Comparison of ENCODE assay signal across 16 mouse cellular contexts in the genomic region with DNA sequence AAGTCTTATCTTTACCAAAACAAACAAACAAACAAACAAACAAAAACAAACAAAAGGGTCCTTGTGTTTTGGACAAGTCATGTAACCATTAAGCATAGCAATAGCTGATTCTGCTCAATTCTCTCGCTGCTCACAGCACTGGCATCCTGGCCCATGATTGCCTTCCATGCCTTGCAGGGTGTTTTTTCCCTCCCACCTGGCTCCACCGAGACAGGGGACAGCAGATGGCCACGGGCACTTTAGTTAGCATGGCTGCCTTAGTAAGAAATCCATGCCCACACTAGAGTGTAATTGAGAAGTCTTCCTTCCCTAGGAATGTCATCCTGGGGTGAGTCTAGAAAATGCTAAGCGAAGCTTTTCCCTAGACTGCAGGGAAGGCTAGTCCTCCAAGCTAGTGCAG.
"Had no signal": no experiment of that assay in that cellular context is flagged by ENCODE, and none has a peak within 500 bp of the region (broad histone marks: within the 10 kb centered on the region; RNA-seq: fewer than 3 reads in every experiment).

No protein-coding gene starts in this region.

- DNase-seq: gastrocnemius, postnatal 14 days; gastrocnemius, postnatal 36 days; heart, adult 11 months; heart, adult 2 months; heart, postnatal 14 days; heart, postnatal 36 days; kidney, adult 11 months; kidney, adult 2 months; kidney, adult 9 months; kidney, postnatal 14 days; kidney, postnatal 36 days; layer of hippocampus, adult 9-11 months; layer of hippocampus, postnatal 36 days; liver; liver, embryonic 13.5 days; liver, postnatal 0 days had no signal
